Mouse (Mus musculus) CD8-positive naive resting alpha-beta T cell, adult 2 months (primary cell): ENCODE measurements at regions not wholly inside any gene's neighbourhood (a gene's known extent, or its start where the extent isn't known, plus 50 kb on each side); places are given as distances from the start of the nearest gene placed in this dataset.
"Not testable (repeated sequence)": the region's sequence is repeated elsewhere in the genome, so short reads cannot be mapped to it uniquely, and the experiment has no call there.

Source experiments
- DNase-seq, 2 experiments: peaks; one replicate each; pipeline ENCODE4 v3.0.0; 2022; ENCODE audit warnings: low read depth in 2 of 2, low spot score in 2 of 2

GRCm38 (mm10) chr16:30188769-30189430 lies 78.4 kb downstream of the Cpn2 start:
- DNase-seq: no peak

- no peak for DNase-seq
Measured at GRCm38 (mm10) chr16:30190351-30190750, 76.9 kb downstream of the Cpn2 start.

GRCm38 (mm10) chr16:30190935-30191514 lies 76.3 kb downstream of the Cpn2 start:
- no peak for DNase-seq

DNA sequence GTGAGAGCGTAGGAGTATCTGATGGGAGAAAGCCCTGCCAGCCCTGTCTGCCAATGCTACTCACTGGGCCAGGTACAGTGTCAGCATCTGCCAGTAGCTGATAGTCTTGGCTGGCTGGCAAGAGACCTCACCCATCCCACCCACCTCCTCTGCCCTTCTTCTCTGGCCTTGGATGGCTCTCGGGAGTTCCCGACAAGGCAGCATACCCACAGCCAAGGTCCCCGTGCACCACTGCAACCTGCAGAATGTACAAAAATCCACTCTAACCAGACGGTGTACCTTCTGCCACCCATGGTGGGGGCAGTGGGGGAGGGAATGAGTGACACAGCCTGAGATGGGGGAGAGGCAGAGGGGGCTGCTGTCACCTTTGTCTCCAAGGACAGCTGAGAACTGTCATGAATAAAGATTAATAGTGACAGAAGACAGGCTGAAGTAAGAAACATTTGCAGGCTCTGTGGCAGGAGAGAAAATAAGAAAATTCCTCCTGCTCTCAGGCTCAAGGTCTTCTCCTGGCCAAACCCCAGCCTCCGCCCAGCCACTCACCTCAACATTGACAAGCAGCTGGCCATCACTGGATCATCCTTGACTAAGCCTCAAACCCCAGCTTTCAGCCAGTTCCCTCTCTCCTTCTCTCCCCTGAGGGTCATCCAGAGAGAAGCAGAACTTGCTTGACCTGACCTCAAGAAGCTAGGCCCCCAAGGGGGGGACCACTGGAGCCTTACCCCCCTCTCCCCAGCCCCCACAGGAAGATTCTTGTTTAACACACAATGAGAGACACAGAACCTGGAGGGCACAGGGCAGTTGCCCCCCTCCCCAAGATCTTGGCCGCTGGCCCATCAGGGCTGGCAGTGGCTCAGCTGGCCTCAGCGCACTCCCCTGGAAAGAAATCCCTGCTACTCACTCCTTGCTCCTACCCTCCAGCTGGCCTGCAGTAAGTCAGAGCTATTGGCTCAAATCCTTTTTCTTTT lies 73.7 kb downstream of the Cpn2 start:
- DNase-seq: no peak

DNA sequence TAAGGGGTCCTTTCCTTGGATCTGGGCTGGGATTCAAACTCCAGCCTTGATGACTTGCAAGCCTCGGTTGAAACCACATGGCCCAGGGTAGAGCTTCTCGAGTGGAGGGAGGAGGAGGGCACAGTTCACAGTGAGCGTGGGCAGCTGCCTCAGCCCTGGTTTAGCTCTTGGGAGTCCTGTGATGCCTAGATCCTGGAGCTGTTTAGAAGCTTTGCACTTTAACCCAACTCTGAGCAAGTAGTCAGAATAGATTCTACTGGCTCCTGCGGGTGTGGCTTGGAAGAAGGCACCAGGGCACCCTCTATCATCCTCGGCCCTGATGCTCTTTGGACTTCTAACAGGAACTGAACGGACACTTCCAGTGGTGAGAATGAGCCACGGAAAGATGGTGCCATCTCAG lies 72.5 kb downstream of the Cpn2 start:
- DNase-seq: no peak

- DNase-seq: not testable (repeated sequence)
Measured at GRCm38 (mm10) chr16:30195859-30196258, 71.4 kb downstream of the Cpn2 start.

- DNase-seq: no peak
Measured at GRCm38 (mm10) chr16:30197351-30197750, 69.9 kb downstream of the Cpn2 start.

DNA sequence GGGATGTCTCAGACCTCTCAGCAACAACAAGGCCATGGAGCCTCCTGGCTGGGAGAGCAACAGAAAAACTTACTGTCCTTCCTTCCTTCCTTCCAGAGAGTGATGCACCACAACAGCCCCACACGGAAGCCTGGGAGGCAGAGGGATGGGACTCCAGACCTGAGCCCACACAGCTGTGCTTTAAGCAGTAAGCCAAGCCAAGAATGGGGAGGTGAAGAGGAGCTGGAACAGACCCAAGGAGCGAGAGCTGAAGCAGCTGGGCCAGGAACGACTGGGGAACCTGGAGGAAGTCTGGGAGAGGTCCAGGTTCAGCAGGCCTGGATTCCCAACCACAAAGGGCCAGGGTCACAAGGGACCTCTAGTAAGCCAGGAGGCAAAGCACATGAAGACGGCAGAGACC lies 67.5 kb downstream of the Cpn2 start:
- no peak for DNase-seq

DNA sequence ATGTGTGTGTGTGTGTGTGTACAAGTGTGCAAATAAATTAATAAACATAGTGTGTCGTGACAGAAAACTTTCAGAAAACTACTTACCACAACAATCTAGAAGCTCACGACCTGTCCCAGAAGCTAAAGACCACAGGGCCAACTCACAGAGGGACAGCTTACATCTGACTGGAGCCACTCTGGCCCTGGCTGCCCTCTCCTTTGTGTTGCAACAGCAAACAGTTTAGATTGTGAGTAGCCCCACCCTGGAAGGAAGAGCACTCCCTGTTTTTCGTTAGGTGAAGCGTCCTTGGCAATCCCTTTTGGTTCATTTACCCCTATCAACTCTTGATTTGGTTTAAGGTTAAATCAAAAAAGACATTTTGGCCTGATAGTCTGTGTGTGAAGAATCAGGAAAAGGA lies 63.2 kb downstream of the Cpn2 start:
- DNase-seq: no peak

GRCm38 (mm10) chr16:30205314-30205815 lies 61.9 kb downstream of the Cpn2 start:
- no peak for DNase-seq

DNA sequence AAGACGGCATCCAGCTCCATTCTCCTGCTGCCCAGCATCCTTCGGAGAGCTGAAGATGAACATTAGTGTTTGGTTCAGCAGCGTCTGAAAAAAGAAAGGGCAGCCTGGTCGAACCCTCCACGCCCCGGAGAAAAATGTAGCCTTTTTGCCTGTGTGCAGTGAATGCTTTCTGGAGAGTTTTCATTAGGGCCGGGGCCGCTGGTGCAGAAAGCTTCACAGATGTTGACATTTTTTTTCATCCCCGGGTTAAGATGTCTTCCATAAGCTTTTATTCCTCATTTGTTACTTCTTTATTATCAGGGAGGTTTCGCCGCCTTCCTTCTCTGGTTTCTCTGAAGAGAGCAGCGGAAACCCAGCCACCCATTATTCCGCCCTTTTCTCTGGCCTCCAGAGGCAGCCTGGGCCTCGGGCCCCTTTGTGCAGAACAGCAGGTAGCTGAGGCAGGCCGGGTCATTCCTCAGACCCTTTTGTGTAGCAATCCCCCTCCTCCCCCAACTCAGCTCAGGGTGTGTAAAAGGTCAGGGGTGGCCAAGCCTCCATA lies 61.4 kb downstream of the Cpn2 start:
- no peak for DNase-seq
